Mouse (Mus musculus) embryonic facial prominence, embryonic 11.5 days (tissue): ENCODE measurements around the gene Tpst2. TPM values are rescaled to one million over a fixed set of nuclear protein-coding genes. Genes with fewer than 3 reads are reported as not detected.

Experiments
- ATAC-seq: fragments of 200-750 bp; cut with Nextera tagmentation; replicated peaks from 2 replicates; pipeline ENCODE4 v1.8.0; 2017; ENCODE audit warnings: low read depth; ENCODE audit not compliant: insufficient number of reproducible peaks, low FRiP score, low TSS enrichment
- DNase-seq: peaks from one replicate; pipeline ENCODE4 v3.0.0-alpha.2; 2015; ENCODE audit warnings: low spot score
- H3K27ac ChIP-seq: fragments of 300-500 bp; sonication (generic); replicated peaks from 2 replicates; pipeline ENCODE4 v1.5.1; 2014; ENCODE audit warnings: mild to moderate bottlenecking, low read depth, low read length, control low read depth
- H3K27me3 ChIP-seq: fragments of 300-500 bp; sonication (generic); 2 replicates; pipeline ENCODE4 v1.6.1; 2014; ENCODE audit warnings: mild to moderate bottlenecking, low read length, moderate library complexity, mixed read lengths; ENCODE audit not compliant: control insufficient read depth, insufficient read depth
- H3K36me3 ChIP-seq: fragments of 300-500 bp; sonication (generic); replicated peaks from 2 replicates; pipeline ENCODE4 v1.6.1; 2014; ENCODE audit warnings: low read depth, mild to moderate bottlenecking, low read length, moderate library complexity, mixed read lengths; ENCODE audit not compliant: control insufficient read depth, insufficient read depth
- H3K4me1 ChIP-seq: fragments of 300-500 bp; sonication (generic); 2 replicates; pipeline ENCODE4 v1.6.1; 2014; ENCODE audit warnings: low read length, mixed read lengths; ENCODE audit not compliant: control insufficient read depth, insufficient read depth
- H3K4me2 ChIP-seq: fragments of 300-500 bp; sonication (generic); 2 replicates; pipeline ENCODE4 v1.6.1; 2014; ENCODE audit warnings: low read depth, mild to moderate bottlenecking, control low read depth, low read length, moderate library complexity
- H3K4me3 ChIP-seq: fragments of 300-500 bp; sonication (generic); 2 replicates; pipeline ENCODE4 v1.5.1; 2014; ENCODE audit warnings: low read depth, low read length, control low read depth
- H3K9ac ChIP-seq: fragments of 300-500 bp; sonication (generic); replicated peaks from 2 replicates; pipeline ENCODE4 v1.6.1; 2014; ENCODE audit warnings: mild to moderate bottlenecking, control low read depth, low read length
- H3K9me3 ChIP-seq: fragments of 300-500 bp; sonication (generic); replicated peaks from 2 replicates; pipeline ENCODE4 v1.6.1; 2016; ENCODE audit warnings: mild to moderate bottlenecking, low read length, inconsistent platforms, mixed read lengths; ENCODE audit not compliant: control insufficient read depth
- WGBS: fragments of 180-500 bp; shearing (Covaris S2); extraction: QIAGEN DNeasy Blood & Tissue Kit; methylation state at CpG from one replicate; pipeline ENCODE4 v1.1.7; 2014; 5-methylcytosine and 5-hydroxymethylcytosine counted together
- polyA plus RNA-seq: library from polyadenylated mRNA; unstranded; fragments of >200 nt; fragmentation: Nextera tagmentation; extraction: Ambion mirVana; gene quantifications from 2 replicates; pipeline ENCODE4 v1.2.1, GENCODE M21; 2014

Tpst2 gene
- polyA plus RNA-seq, 1 experiment from 2014 or later, result 29.0 TPM

DNA sequence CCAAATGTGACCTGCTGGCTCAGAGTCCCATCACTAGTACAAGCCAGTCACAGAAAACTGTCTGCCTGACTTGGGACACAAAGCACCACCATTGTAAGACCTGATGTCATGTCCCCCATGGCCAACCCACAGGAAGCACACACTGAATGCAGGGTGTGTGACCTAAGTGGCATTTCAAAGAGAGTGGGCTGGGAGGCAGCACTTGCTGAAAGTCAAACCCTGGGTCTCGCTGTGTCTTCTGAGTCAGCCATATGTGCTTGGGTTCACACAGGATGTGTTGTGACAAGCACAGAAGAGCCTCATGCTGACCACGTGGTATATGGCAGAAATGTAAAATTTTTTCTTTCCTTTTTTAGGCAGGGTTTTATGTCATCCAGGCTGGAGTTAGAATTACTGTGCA is 20.8 kb downstream of the Tpst2 start:
- ATAC-seq, result no peak
- H3K9ac ChIP-seq, result no peak overlapping the region
- H3K4me2 ChIP-seq, result no peak overlapping the region
- H3K27ac ChIP-seq, result no peak overlapping the region
- no peaks in the 10 kb centered on the region for H3K27me3 ChIP-seq
- H3K4me3 ChIP-seq, result no peak overlapping the region
- no peaks in the 10 kb centered on the region for H3K36me3 ChIP-seq
- no peaks in the 10 kb centered on the region for H3K9me3 ChIP-seq
- DNase-seq, result no peak
- no peaks in the 10 kb centered on the region for H3K4me1 ChIP-seq
- 67% methylated on average over 2 of the region's 2 CpGs for WGBS

DNA sequence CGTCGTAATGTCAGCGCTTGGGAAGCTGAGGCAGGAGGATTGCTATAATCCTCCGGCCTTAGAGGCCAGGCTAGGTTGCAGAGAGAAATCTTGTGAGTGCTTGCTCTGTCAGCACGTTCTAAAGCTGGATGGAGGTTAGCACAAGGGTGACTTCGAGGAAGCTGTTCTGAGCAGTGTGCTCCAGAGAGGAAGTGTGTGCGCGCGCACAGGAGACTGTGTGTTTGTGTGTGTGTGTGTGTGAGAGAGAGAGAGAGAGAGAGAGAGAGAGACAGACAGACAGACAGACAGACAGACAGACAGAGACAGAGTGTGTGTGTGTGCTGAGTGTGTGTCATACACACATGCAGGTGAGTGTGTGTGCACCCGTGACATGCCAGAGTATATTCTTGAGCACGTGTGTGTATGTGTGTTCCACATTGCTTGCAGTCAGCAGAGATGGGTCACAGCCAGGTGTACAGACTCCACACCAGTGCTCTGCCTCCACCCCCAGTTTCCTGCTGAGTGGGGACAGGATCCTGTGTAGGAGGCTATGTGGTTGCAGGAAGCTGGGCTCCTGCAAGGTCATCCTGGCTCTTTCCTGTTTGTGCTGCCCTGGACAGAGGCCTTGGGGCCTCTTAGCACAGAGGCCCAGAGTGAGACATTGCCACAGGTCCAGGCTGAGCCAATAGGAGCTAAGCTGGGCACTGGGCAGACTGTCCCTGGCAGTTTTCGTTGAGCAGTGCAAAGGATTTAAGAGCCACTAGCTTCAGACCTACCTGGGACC is 21.9 kb downstream of the Tpst2 start:
- ATAC-seq, result no peak

DNA sequence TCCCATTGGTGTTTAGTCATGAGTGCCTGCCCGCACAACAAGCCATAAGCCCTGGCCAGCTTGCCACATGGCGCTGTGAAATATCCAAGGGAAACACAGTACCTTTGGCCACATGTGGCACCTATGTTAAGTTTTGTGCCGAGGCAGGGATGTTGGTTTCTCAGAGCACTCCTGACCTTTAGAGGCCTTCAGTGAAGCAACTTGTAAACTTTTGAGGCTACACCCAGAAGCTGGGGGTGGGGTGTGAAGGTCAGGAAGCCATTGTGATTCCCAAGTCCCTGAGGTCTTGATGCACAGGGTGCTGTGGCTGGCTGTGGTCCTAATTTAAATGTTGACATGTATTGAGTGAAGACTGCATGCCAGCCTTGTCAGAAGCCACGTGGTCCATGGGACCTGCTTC is 22.9 kb downstream of the Tpst2 start:
- Histone ChIP-seq H3K4me3 (no peak overlapping the region), H3K9me3 (no peaks in the 10 kb centered on the region), H3K27ac (no peak overlapping the region), H3K4me1 (no peaks in the 10 kb centered on the region), H3K4me2 (no peak overlapping the region), H3K9ac (no peak overlapping the region), H3K27me3 (no peaks in the 10 kb centered on the region), H3K36me3 (no peaks in the 10 kb centered on the region)
- DNase-seq, result no peak
- WGBS, result 84% methylated on average over 4 of the region's 4 CpGs
- no peak for ATAC-seq

More for the DNA sequence above, 21.9 kb downstream of the Tpst2 start:
- WGBS, result 88% methylated on average over 12 of the region's 12 CpGs
- no peaks in the 10 kb centered on the region for H3K36me3 ChIP-seq
- H3K4me1 ChIP-seq, result no peaks in the 10 kb centered on the region
- no peak overlapping the region for H3K4me3 ChIP-seq
- H3K4me2 ChIP-seq, result no peak overlapping the region
- DNase-seq, result no peak
- no peak overlapping the region for H3K27ac ChIP-seq
- H3K9me3 ChIP-seq, result no peaks in the 10 kb centered on the region
- H3K27me3 ChIP-seq, result no peaks in the 10 kb centered on the region
- H3K9ac ChIP-seq, result no peak overlapping the region

DNA sequence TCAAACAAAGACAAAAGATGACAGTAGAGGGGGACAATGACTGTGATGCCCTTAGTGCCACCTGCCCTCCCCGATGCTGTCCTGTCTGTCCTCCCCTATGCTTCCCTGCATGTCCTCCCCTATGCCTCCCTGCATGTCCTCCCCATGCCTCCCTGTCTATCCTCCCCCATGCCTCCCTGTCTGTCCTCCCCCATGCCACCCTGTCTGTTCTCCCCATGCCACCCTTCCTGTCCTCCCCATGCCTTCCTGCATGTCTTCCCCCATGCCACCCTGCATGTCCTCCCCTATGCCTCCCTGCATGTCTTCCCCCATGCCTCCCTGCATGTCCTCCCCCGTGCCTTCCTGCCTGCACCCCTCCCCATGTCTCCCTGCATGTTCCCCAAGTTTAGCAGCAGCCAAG is 23.6 kb downstream of the Tpst2 start:
- WGBS, result 85% methylated on average over 2 of the region's 2 CpGs
- H3K9me3 ChIP-seq, result no peaks in the 10 kb centered on the region
- H3K27ac ChIP-seq, result no peak overlapping the region
- DNase-seq (no peak), ATAC-seq (no peak)
- H3K4me1 ChIP-seq, result no peaks in the 10 kb centered on the region
- no peak overlapping the region for H3K4me2 ChIP-seq
- H3K4me3 ChIP-seq, result no peak overlapping the region
- H3K36me3 ChIP-seq, result no peaks in the 10 kb centered on the region
- H3K9ac ChIP-seq, result no peak overlapping the region
- H3K27me3 ChIP-seq, result no peaks in the 10 kb centered on the region

DNA sequence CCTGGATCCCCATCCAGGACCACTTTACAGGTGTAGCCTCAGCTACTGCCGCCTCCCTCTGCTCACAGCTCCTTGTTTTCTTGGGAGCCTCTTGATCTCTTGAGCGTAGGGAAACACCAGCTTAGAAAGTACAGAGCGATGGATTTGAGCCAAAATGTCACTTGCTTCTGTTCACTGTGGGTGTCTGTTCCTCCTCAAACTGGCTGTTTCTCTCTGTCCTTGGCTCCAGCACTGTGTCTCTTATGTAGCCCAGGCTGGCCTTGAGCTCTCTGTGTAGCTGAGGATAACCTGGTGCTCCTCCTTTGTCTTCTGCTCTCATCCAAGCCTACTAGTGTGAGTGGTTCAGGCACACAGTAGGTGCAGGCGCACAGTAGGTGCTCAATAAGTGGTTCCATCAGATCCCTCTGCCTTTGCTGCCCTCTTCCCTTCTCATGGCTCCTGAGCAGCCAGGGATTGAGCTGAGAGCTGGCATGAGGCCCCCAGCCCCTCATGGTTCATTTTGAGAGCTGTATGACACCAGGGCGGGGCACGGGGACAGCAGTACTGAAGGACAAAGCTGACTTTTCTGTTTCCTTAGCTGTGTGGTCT is 24.3 kb downstream of the Tpst2 start:
- Histone ChIP-seq H3K4me3 (no peak overlapping the region), H3K36me3 (no peaks in the 10 kb centered on the region), H3K9ac (no peak overlapping the region), H3K4me2 (no peak overlapping the region), H3K27me3 (no peaks in the 10 kb centered on the region), H3K4me1 (no peaks in the 10 kb centered on the region), H3K27ac (no peak overlapping the region), H3K9me3 (no peaks in the 10 kb centered on the region)
- WGBS, result 88% methylated on average over 6 of the region's 6 CpGs
- ATAC-seq (no peak), DNase-seq (no peak)

DNA sequence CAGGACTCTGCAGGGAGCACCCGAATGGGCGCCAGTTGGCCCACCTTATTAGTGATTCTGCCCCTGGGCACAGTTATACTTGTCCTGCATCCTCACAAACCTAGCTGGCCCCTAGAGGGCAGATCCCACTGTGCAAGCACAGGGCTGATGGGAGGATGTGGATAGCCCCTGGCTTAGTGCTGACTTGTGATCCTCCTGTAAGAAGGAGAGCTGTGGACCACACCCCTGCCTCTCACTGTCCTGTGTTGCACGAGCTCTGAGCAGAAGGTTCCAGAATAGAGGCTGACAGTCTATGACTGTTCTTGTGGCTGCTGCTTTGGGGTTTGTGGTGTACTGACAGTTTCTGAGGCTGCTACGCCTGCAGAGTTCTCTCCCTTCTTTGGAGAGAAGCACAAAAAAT is 25.2 kb downstream of the Tpst2 start:
- Histone ChIP-seq H3K27me3 (no peaks in the 10 kb centered on the region), H3K36me3 (no peaks in the 10 kb centered on the region), H3K9me3 (no peaks in the 10 kb centered on the region), H3K4me2 (no peak overlapping the region), H3K27ac (no peak overlapping the region), H3K4me3 (no peak overlapping the region), H3K4me1 (no peaks in the 10 kb centered on the region), H3K9ac (no peak overlapping the region)
- DNase-seq, result no peak
- WGBS, result 74% methylated on average over 4 of the region's 4 CpGs
- no peak for ATAC-seq

DNA sequence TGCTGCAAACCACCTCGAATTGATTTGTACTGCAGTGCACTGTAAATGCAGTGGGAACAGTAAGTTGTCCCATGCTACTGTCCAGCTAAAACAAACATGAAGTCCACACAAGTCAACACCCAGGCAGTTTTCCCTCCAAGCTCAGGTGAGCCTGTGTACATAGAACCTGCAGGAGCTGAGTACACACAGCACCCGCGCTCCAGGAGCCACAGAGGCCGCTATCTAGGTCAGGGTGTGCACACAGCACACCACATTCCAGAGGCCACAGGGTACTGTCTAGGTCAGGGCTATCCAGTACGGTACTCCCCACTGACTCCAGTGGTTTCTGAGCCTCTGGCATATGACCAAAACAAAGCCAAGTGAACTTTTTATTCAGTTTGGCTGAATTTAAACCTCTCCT is 25.8 kb downstream of the Tpst2 start:
- Histone ChIP-seq H3K4me3 (no peak overlapping the region), H3K9ac (no peak overlapping the region), H3K27me3 (no peaks in the 10 kb centered on the region), H3K9me3 (no peaks in the 10 kb centered on the region), H3K4me2 (no peak overlapping the region), H3K36me3 (no peaks in the 10 kb centered on the region), H3K4me1 (no peaks in the 10 kb centered on the region), H3K27ac (no peak overlapping the region)
- 86% methylated on average over 5 of the region's 5 CpGs for WGBS
- ATAC-seq (no peak), DNase-seq (no peak)

DNA sequence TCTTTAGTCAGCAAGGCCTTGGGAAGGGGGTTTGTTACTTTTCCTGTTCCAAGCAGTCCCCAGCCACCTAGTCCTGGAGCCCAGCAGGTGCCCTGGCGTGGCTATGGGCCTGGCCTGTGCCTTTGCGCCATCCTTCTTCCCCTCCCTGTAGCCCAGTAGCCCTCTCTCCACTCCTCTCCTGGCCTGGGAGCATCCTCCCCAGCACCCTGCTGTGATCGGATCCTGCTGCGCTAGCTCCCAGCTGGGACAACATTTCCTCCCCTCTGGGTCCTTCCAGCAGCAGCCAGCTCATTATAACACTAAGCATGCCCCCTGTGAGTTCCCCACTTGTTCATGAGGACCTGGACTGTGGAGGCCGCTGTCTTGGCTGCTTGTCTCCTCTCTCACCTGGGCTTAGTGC is 29.4 kb downstream of the Tpst2 start:
- H3K9ac ChIP-seq, result no peak overlapping the region
- H3K27me3 ChIP-seq, result no peaks in the 10 kb centered on the region
- H3K4me1 ChIP-seq, result no peaks in the 10 kb centered on the region
- peaks cover 2% of the 10 kb centered on the region; the same call in 1 of the 2 replicates for H3K36me3 ChIP-seq
- H3K9me3 ChIP-seq, result no peaks in the 10 kb centered on the region
- 69% methylated on average over 5 of the region's 5 CpGs for WGBS
- H3K4me3 ChIP-seq, result no peak overlapping the region
- H3K4me2 ChIP-seq, result no peak overlapping the region
- DNase-seq (no peak), ATAC-seq (no peak)
- H3K27ac ChIP-seq, result no peak overlapping the region
